Mouse (Mus musculus): ENCODE data around the gene Ube2k.

GRCm38 (mm10) chr5:65606820-65607219 lies 69.8 kb downstream of the Ube2k start:
- TF ChIP-seq CTCF (IDR thresholded peaks at IDR 0.05; ENCODE audit: control insufficient read depth, insufficient read depth, insufficient replicate concordance, low read depth, low read length) (no peak), POLR2A (IDR thresholded peaks at IDR 0.05; ENCODE audit: control insufficient read depth, low read depth, low read length) (no peak)
